8 mouse cellular contexts compared by ENCODE assay signal in genomic region chr5:74793431-74793830, GRCm38 (mm10).
DNase-seq lines count a peak whose midpoint lies in the region; ATAC-seq lines count a peak whose summit lies in the region.

No protein-coding gene starts in this region.

- intact Hi-C loops in heart, postnatal 25 days (cut with DNase I), result loop anchor here (2.0 to 5.0 kb wide), 3 partner anchors 91 to 261 kb away; partner anchors contain the start of genes Lnx1 and Scfd2
- intact Hi-C loops in left cerebral cortex, postnatal 25 days (cut with DNase I), result loop anchor here (5.0 to 10.0 kb wide), 2 partner anchors 149 kb away; no protein-coding TSS in a partner anchor

- ATAC-seq in erythroid progenitor cell, adult 5-6 weeks (replicated peaks; ENCODE audit: low FRiP score, poor library complexity, severe bottlenecking), result no peak

- DNase-seq in heart, adult 18-20 months, result peak; percentile 50 to 67
- DNase-seq in heart, postnatal 25 days (ENCODE audit: low spot score), result no peak
- DNase-seq in gastrocnemius, adult 8-10 months (ENCODE audit: low spot score in 2 of 2), result peak; percentile 21 to 28
- DNase-seq in kidney, adult 9 months, result peak; percentile 81
- DNase-seq in lung, postnatal 14 days, result peak; percentile 35
- no peak for DNase-seq in left cerebral cortex, postnatal 25 days (ENCODE audit: low spot score in 2 of 2)
- no peak for DNase-seq in right cerebral cortex, postnatal 14 days

Comparison
In these comparisons a context has a peak if more than half of its experiments do, and no peak if none do; other contexts are left out.
1. DNase-seq: peak in heart, adult 18-20 months (2 of 2), gastrocnemius, adult 8-10 months (2 of 2), kidney, adult 9 months (single experiment) and lung, postnatal 14 days (single experiment); none in heart, postnatal 25 days (single experiment), left cerebral cortex, postnatal 25 days (0 of 2) and right cerebral cortex, postnatal 14 days (single experiment).